Mouse (Mus musculus) myocyte (in vitro differentiated cells): ENCODE results near the gene Tspan31.

Experiments
- E2F4 ChIP-seq: IDR thresholded peaks from one replicate; pipeline ENCODE4 v1.6.1; 2011; ENCODE audit warnings: mild to moderate bottlenecking, control low read depth, moderate library complexity; ENCODE audit not compliant: insufficient read depth
- POLR2A ChIP-seq: IDR thresholded peaks from one replicate; pipeline ENCODE4 v1.6.1; 2011; ENCODE audit warnings: low read depth, mild to moderate bottlenecking, control low read depth, moderate library complexity; ENCODE audit not compliant: insufficient read length
- TCF3 ChIP-seq: IDR thresholded peaks from one replicate; pipeline ENCODE4 v1.6.1; 2011; ENCODE audit warnings: low read depth, control low read depth; ENCODE audit not compliant: insufficient read length
- USF1 ChIP-seq: IDR thresholded peaks from one replicate; pipeline ENCODE4 v1.6.1; 2011; ENCODE audit warnings: low read depth, mild to moderate bottlenecking, control low read depth, moderate library complexity

DNA sequence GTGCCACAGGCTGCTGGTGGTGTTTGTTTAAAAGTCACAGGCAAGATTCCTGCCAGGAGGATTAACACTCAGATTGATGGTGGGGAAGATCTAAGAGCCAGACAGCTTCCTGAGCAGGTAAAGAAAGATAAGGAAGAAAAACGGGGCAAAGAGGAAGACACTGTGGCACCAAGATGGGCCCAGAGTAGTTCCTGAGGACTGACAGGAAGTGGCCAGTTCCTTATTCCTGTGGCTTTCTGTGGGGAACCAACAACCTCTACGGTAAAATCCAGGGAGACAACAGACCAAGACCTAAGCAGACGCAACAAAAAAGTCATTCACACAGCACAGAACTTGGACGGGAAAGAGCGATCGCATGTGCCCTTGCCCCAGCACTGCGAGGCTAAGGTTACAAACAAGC, 33.6 kb upstream of the Tspan31 start:
- TF ChIP-seq POLR2A = no peak
- no peak for TF ChIP-seq E2F4
- TF ChIP-seq USF1 = no peak
- no peak for TF ChIP-seq TCF3
